Mouse (Mus musculus) neural tube, embryonic 14.5 days (tissue): Measurements from ENCODE around the gene Smim24. TPM values are rescaled to one million over a fixed set of nuclear protein-coding genes. Genes with fewer than 3 reads are reported as not detected.

Experiments used
- ATAC-seq: fragments of 200-750 bp; cut with Nextera tagmentation; 2 replicates; pipeline ENCODE4 v1.8.0; 2017; ENCODE audit warnings: low read depth, mild to moderate bottlenecking, moderate TSS enrichment, moderate library complexity
- H3K27ac ChIP-seq: fragments of 300-500 bp; sonication (generic); 2 replicates; pipeline ENCODE4 v1.5.1; 2014; ENCODE audit warnings: low read depth, mild to moderate bottlenecking, control low read depth, low read length, moderate library complexity, mixed read lengths
- H3K27me3 ChIP-seq: fragments of 300-500 bp; sonication (generic); 2 replicates; pipeline ENCODE4 v1.6.1; 2014; ENCODE audit warnings: low read length; ENCODE audit not compliant: control insufficient read depth, insufficient read depth
- H3K36me3 ChIP-seq: fragments of 300-500 bp; sonication (generic); 2 replicates; pipeline ENCODE4 v1.6.1; 2014; ENCODE audit warnings: low read length, mixed read lengths; ENCODE audit not compliant: control insufficient read depth, insufficient read depth
- H3K4me1 ChIP-seq: fragments of 300-500 bp; sonication (generic); 2 replicates; pipeline ENCODE4 v1.6.1; 2014; ENCODE audit warnings: low read length; ENCODE audit not compliant: control insufficient read depth, insufficient read depth
- H3K4me2 ChIP-seq: fragments of 300-500 bp; sonication (generic); 2 replicates; pipeline ENCODE4 v1.6.1; 2014; ENCODE audit warnings: mild to moderate bottlenecking, low read depth, low read length, control low read depth
- H3K4me3 ChIP-seq: fragments of 300-500 bp; sonication (generic); 2 replicates; pipeline ENCODE4 v1.5.1; 2014; ENCODE audit warnings: low read depth, low read length, control low read depth, mixed read lengths
- H3K9ac ChIP-seq: fragments of 300-500 bp; sonication (generic); replicated peaks from 2 replicates; pipeline ENCODE4 v1.6.1; 2014; ENCODE audit warnings: low read depth, mild to moderate bottlenecking, control low read depth, low read length, mixed read lengths
- H3K9me3 ChIP-seq: fragments of 300-500 bp; sonication (generic); 2 replicates; pipeline ENCODE4 v1.6.1; 2016; ENCODE audit warnings: low read length; ENCODE audit not compliant: control insufficient read depth
- WGBS: fragments of 180-500 bp; shearing (Covaris S2); extraction: QIAGEN DNeasy Blood & Tissue Kit; methylation state at CpG from one replicate; pipeline ENCODE4 v1.1.7; 2014; 5-methylcytosine and 5-hydroxymethylcytosine counted together
- polyA plus RNA-seq: library from polyadenylated mRNA; unstranded; fragments of >200 nt; fragmentation: Nextera tagmentation; extraction: Ambion mirVana; gene quantifications from 2 replicates; pipeline ENCODE4 v1.2.1, GENCODE M21; 2014

Gene Smim24
- polyA plus RNA-seq, 1 experiment from 2014 or later, result 2.0 TPM

- Histone ChIP-seq H3K27me3 (peaks cover 3% of the 10 kb centered on the region; the same call in 1 of the 2 replicates), H3K9ac (peak overlapping the region; percentile 91), H3K36me3 (no peaks in the 10 kb centered on the region), H3K27ac (peak overlapping the region; percentile 97), H3K9me3 (no peaks in the 10 kb centered on the region), H3K4me1 (peaks cover 29% of the 10 kb centered on the region), H3K4me3 (peak overlapping the region; percentile 75), H3K4me2 (peak overlapping the region; percentile 63)
- peak; percentile 5; the same call in 1 of the 2 replicates for ATAC-seq
- WGBS, result 0% methylated on average over 18 of the region's 20 CpGs
These were observed 36.8 kb downstream of the Smim24 start for GRCm38 (mm10) chr10:81429605-81430061.

- H3K27ac ChIP-seq, result peak overlapping the region; percentile 97
- WGBS, result under 1% methylated on average over 57 of the region's 89 CpGs
- H3K36me3 ChIP-seq, result no peaks in the 10 kb centered on the region
- H3K4me3 ChIP-seq, result peak overlapping the region; percentile 75
- ATAC-seq, result peak; percentile 28
- H3K27me3 ChIP-seq, result peaks cover 3% of the 10 kb centered on the region; the same call in 1 of the 2 replicates
- H3K4me1 ChIP-seq, result peaks cover 29% of the 10 kb centered on the region
- H3K9me3 ChIP-seq, result no peaks in the 10 kb centered on the region
- H3K9ac ChIP-seq, result peak overlapping the region; percentile 91
- peak overlapping the region; percentile 63 for H3K4me2 ChIP-seq
These were observed 37.4 kb downstream of the Smim24 start for GRCm38 (mm10) chr10:81430141-81430830.

GRCm38 (mm10) chr10:81430831-81431525 is 38.1 kb downstream of the Smim24 start:
- Histone ChIP-seq H3K4me3 (peak overlapping the region; percentile 75), H3K9ac (peak overlapping the region; percentile 91), H3K4me2 (peak overlapping the region; percentile 63), H3K27ac (peak overlapping the region; percentile 97), H3K9me3 (no peaks in the 10 kb centered on the region), H3K27me3 (peaks cover 3% of the 10 kb centered on the region; the same call in 1 of the 2 replicates), H3K4me1 (peaks cover 28% of the 10 kb centered on the region), H3K36me3 (no peaks in the 10 kb centered on the region)
- 2% methylated on average over 50 of the region's 70 CpGs for WGBS
- peak; percentile 11; the same call in 1 of the 2 replicates for ATAC-seq

- H3K27ac ChIP-seq, result no peak overlapping the region
- peak; percentile 6; the same call in 1 of the 2 replicates for ATAC-seq
- no peaks in the 10 kb centered on the region for H3K9me3 ChIP-seq
- H3K27me3 ChIP-seq, result peaks cover 3% of the 10 kb centered on the region; the same call in 1 of the 2 replicates
- H3K36me3 ChIP-seq, result no peaks in the 10 kb centered on the region
- peaks cover 23% of the 10 kb centered on the region for H3K4me1 ChIP-seq
- WGBS, result 18% methylated on average over 15 of the region's 15 CpGs
- H3K4me2 ChIP-seq, result peak overlapping the region; percentile 63
- peak overlapping the region; percentile 91; the same call in 1 of the 2 replicates for H3K9ac ChIP-seq
- peak overlapping the region; percentile 75 for H3K4me3 ChIP-seq
These were observed 38.8 kb downstream of the Smim24 start for GRCm38 (mm10) chr10:81431526-81432168.

GRCm38 (mm10) chr10:81432169-81432867 is 39.5 kb downstream of the Smim24 start:
- Histone ChIP-seq H3K9me3 (no peaks in the 10 kb centered on the region), H3K4me1 (peaks cover 16% of the 10 kb centered on the region; the same call in 1 of the 2 replicates), H3K27ac (no peak overlapping the region), H3K36me3 (no peaks in the 10 kb centered on the region), H3K27me3 (peaks cover 1% of the 10 kb centered on the region; the same call in 1 of the 2 replicates), H3K9ac (no peak overlapping the region), H3K4me2 (peak overlapping the region; percentile 50), H3K4me3 (peak overlapping the region; percentile 16; the same call in 1 of the 2 replicates)
- WGBS, result 65% methylated on average over 21 of the region's 21 CpGs
- peak; percentile 4; the same call in 1 of the 2 replicates for ATAC-seq

- 3% methylated on average over 17 of the region's 17 CpGs for WGBS
- no peak overlapping the region for H3K27ac ChIP-seq
- H3K27me3 ChIP-seq, result no peaks in the 10 kb centered on the region
- peak; percentile 88 for ATAC-seq
- H3K4me1 ChIP-seq, result peaks cover 15% of the 10 kb centered on the region; the same call in 1 of the 2 replicates
- no peak overlapping the region for H3K9ac ChIP-seq
- no peaks in the 10 kb centered on the region for H3K36me3 ChIP-seq
- H3K9me3 ChIP-seq, result no peaks in the 10 kb centered on the region
- peak overlapping the region; percentile 19 for H3K4me3 ChIP-seq
- H3K4me2 ChIP-seq, result peak overlapping the region; percentile 50
These were observed 40.0 kb downstream of the Smim24 start for GRCm38 (mm10) chr10:81432868-81433262.

- no peaks in the 10 kb centered on the region for H3K36me3 ChIP-seq
- H3K4me1 ChIP-seq, result peaks cover 15% of the 10 kb centered on the region; the same call in 1 of the 2 replicates
- H3K27me3 ChIP-seq, result no peaks in the 10 kb centered on the region
- H3K9me3 ChIP-seq, result no peaks in the 10 kb centered on the region
- H3K4me3 ChIP-seq, result no peak overlapping the region
- 72% methylated on average over 26 of the region's 26 CpGs for WGBS
- ATAC-seq, result no peak
- H3K9ac ChIP-seq, result no peak overlapping the region
- H3K4me2 ChIP-seq, result no peak overlapping the region; the same call in 1 of the 2 replicates
- H3K27ac ChIP-seq, result no peak overlapping the region
These were observed 40.9 kb downstream of the Smim24 start for GRCm38 (mm10) chr10:81433541-81434289.
